Mouse (Mus musculus) G1E (cell line): ENCODE measurements at regions not wholly inside any gene's neighbourhood (a gene's known extent, or its start where the extent isn't known, plus 50 kb on each side); places are given as distances from the start of the nearest gene placed in this dataset.

Experiments
- CTCF ChIP-seq: IDR thresholded peaks from 2 replicates; pipeline ENCODE4 v1.5.1; 2012; ENCODE audit warnings: low read depth, low read length, inconsistent platforms, mixed read lengths
- GATA2 ChIP-seq: IDR thresholded peaks from 2 replicates; pipeline ENCODE4 v1.6.1; 2012; ENCODE audit warnings: low read depth, low read length, inconsistent platforms, borderline replicate concordance

GRCm38 (mm10) chr13:107942297-107942962 lies 101.8 kb upstream of the Smim15 start:
- no peak for TF ChIP-seq CTCF
- no peak for TF ChIP-seq GATA2
